Mouse (Mus musculus): ENCODE data around the gene Tnfsf14.

The Tnfsf14 gene

DNA sequence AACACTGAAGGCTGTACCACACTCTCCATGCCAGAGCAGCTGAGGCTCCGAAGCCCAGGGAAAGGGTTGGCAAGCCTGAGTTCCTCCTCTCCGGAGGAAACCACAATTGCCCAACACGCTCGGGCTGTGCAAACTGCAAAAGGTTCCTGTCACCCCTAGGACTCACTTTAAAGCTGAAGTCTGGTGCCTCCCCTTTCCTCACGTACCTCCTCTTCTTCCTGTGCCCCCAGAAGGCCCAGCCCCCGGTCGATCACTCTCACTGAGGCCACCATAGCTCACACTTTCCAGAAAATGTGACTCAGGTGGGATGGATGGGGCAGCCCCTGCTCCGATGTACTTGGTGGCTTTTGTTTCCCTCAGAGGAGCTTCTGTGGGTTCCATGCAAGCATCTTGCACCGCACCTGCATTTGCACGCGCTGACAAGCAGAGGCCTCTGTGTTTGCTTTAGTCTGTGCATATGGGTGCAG, at the start of gene Tnfsf14:
Gene Tnfsf14 (minus strand): TSS at position 137 of the 467 bp plus-strand sequence.
- DNase-seq (ENCODE audit: low spot score in 2 of 2), result no peak

- DNase-seq (ENCODE audit: low spot score in 2 of 2), result no peak
Measured at GRCm38 (mm10) chr17:57237181-57237580, 43.2 kb upstream of the Tnfsf14 start.

- no peak for DNase-seq (ENCODE audit: low spot score in 2 of 2)
Measured at GRCm38 (mm10) chr17:57235803-57236202, 41.8 kb upstream of the Tnfsf14 start.

DNA sequence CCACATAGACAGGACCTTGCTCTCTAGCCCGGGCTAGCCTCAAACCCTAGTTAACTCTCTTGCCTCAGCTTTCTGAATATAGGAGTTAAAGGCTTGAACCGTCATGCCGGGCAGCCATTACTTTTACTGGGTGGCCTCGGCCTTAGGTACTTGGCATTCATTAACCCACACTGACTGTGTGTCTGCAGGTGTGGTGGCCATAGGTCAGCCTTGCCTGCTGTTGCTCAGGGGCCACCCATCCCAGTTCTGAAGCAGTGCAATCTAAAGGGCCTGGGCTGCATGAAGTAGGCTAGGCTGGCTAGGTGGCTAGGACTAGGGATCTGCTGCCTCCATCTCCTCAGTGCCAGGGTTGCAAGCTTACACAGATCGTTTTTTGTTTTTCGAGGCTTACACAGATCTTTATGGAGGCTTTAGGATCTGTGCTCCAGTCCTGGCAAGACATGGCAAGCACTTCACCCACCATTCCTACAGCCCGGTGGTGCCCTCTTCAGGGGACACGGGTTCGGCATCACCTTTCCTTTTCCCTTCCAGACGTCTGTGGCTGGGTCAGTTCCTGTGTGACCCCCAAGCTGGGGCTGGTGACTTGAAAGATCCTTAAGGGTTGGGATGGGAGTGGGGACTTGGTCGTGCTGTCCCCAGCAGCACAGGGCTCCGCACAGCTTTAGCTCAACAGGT, 40.4 kb upstream of the Tnfsf14 start:
- DNase-seq (ENCODE audit: low spot score in 2 of 2), result no peak

DNA sequence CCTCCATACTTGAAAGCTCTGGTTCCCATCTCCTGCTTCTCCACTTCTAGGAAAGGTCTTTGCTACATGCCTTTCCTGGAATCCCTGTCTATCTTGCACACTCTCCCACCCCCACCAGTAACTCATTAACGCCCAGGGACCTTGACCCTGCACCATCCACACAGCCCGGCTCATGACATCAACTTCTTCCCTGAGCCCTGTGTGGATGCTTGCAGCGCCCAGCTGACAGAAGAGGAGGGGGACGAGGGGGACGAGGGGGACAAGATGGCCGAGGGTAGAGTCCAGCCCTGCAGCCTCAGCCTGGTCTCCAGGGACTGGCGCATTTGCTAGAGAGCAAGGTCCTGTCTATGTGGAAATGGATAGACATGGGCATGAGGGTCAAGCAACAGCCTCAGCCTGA, 39.1 kb upstream of the Tnfsf14 start:
- DNase-seq (ENCODE audit: low spot score in 2 of 2), result no peak

DNA sequence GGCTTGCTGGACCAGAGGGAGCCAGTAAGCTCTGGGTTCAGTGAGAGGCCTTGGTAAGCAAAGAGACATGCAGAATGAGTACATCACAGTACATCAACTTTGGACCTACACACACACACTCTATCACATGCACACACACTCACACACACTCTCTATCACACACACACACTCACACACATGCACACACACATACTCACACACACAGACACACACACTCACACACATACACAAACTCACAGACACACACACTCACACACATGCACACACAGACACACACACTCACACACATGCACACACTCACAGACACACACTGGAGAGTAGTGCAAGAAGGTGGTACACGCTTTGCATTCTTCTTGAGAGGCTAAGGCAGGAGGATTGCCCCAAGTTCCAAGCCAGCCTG, 38.2 kb upstream of the Tnfsf14 start:
- no peak for DNase-seq (ENCODE audit: low spot score in 2 of 2)

DNA sequence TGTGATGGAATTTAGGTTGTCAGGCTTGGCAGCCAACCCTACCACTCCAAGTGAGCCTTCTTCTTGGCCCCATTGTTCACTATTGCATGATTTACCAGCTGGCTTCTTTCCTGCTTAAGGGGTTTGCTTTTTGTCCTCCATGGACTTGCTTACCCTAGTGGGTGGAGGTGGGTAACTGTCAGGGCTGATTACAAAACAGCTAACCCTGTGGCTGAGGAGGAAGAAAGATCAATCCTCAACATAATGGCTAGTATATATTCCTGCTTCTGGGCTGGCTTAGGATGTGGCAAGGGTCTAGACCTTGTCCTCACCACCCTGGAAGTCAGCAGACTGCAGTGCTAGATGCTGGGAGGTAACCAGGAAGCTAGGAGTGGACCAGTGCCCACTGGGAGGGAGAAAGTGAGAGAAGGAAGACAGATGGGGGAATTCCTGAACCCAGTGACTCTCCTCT, 37.4 kb upstream of the Tnfsf14 start:
- DNase-seq (ENCODE audit: low spot score in 2 of 2), result no peak

GRCm38 (mm10) chr17:57230728-57231125, 36.8 kb upstream of the Tnfsf14 start:
- DNase-seq (ENCODE audit: low spot score in 2 of 2), result no peak

DNA sequence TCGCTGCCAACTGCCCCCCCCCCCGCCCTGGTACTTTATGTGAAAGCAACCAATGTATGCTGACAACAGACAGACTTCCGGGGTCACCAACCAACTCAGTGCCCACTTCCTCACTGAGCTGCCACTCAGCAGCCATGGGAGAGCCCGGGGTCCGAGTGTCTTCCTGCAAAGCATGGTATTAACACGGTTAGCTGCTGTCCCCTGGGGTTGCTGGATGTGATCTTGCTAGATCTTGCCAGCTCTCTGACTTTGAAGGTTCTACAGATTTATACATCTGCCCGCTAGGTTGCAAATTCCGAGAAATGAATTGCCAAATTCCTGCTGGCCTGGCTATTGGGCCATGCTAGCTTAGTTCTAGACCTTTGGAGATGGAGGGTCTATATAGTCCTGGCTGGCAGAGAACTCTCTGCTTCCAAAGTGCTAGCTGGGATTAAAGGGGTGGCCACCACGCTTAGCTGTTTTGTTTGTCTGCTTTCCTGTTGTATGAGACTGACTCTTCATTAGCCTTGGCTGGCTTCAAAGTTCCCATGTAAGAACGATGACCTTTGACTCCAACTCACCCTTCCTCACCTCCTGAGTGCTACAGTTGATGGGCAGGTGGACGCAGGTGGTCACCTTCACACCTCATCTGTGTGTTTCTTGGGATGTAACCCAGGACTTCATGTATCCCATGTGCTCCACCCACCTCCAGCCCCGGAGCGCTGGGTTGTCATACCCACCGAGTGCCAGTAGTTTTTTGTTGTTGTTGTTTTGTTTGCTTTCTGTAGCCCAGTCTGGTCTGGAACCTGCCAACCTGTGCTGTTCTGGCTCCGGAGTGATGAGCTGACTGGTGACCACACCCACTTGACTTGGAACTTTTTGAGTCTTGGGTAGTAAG, 36.1 kb upstream of the Tnfsf14 start:
- no peak for DNase-seq (ENCODE audit: low spot score in 2 of 2)

DNA sequence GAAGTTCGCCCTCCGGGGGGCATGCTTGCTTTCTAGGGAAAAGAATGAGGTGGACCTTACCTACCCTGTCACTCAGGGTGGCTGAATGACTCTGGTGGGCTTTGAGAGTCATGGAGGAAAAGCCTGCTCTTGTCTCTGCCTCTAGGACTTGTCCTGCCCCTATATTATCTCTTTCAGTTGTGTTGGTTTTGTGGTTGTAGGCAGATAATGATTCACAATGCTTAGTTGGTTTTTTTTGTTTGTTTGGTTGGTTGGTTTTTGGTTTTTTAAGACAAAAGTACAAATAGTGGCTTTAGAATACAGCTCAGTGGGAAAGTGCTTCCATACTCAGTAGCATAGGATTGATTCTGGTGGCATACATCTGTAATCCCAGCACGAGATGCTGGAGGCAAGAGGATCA, 34.9 kb upstream of the Tnfsf14 start:
- DNase-seq (ENCODE audit: low spot score in 2 of 2), result no peak

DNA sequence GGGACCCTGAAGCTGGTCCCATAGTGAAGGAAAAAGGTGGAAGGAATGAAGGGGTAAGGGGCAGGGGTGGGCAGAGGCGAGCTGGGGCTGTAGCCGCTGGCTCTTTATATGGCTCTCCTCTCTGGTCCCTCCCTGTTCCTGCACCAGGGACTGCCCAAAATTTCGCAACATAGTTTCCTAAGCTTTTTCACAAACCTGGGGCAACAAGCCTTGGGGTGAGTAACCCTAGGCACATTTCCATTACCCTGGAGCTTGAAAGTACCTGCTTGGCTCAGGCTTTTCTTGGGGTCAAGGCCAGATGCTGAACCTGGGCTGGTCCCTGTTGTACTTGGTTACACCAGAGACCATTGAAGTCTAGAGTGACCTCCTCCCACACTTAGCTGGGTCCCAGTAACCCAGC, 34.0 kb upstream of the Tnfsf14 start, which contains the start of gene C3:
Gene C3 (minus strand): TSS at position 123 of the 400 bp plus-strand sequence.
- DNase-seq (ENCODE audit: low spot score in 2 of 2), result no peak

GRCm38 (mm10) chr17:57227468-57227867, 33.5 kb upstream of the Tnfsf14 start:
- DNase-seq (ENCODE audit: low spot score in 2 of 2), result no peak

GRCm38 (mm10) chr17:57223313-57223712, 29.3 kb upstream of the Tnfsf14 start:
- DNase-seq (ENCODE audit: low spot score in 2 of 2), result peak in 1 of 2 experiments; percentile 14

DNA sequence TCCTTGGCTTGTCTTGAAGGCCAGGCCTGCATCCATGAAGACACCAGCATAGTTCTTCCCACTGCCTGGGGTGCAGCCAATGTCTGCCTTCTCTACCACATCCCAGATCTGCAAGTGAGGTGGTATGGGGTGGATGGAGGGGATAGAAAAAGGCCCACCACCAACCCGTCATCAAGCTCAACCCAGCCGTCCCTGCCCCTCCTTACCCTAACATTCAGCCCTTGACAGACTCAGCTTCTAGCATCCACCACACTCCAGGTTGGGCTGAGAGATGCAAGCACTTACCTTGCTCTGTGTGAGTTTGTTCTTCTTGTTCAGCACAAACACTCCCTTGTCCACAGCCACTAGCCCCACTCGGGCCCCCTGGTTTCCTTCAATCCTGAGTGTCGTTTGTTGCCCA, 27.9 kb upstream of the Tnfsf14 start:
- peak in 1 of 2 experiments; percentile 13 for DNase-seq (ENCODE audit: low spot score in 2 of 2)

- DNase-seq (ENCODE audit: low spot score in 2 of 2), result no peak
Measured at GRCm38 (mm10) chr17:57219884-57220207, 25.9 kb upstream of the Tnfsf14 start.

DNA sequence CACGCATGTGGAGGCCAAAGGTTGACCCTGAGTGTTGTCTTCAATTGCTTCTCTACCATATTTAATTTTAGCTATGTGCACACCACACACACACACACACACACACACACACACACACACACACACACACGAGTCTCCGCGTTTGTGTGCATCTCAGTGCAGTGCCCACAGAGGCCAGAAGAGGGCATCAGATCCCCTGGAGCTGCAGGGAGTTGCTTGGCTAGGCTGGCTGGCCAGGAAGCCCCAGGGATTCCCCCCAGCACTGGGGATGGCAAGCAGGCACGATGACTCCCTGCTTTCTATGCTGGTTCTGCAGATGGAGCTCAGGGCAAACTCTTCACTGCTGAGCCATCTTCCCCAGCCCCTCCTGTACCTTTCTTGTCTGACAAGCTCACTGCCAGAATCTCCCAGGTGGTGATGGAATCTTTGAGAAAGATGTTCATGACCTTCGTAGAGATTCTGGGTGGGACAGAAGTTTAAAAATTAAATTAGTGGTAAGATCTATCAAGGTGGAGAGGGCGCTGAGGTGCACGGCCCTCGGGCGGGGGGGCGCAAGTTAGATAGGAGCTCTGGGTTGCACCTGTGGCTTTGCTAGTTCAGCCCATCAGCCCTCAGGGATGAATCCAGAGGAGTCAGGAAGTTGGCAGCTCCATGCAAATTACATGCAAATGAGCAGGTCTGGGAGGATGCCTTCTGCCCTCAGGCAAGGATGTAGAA, 25.3 kb upstream of the Tnfsf14 start:
- peak; percentile 53 to 71 for DNase-seq (ENCODE audit: low spot score in 2 of 2)

GRCm38 (mm10) chr17:57218335-57218900, 24.4 kb upstream of the Tnfsf14 start:
- peak in 1 of 2 experiments; percentile 11 for DNase-seq (ENCODE audit: low spot score in 2 of 2)

DNA sequence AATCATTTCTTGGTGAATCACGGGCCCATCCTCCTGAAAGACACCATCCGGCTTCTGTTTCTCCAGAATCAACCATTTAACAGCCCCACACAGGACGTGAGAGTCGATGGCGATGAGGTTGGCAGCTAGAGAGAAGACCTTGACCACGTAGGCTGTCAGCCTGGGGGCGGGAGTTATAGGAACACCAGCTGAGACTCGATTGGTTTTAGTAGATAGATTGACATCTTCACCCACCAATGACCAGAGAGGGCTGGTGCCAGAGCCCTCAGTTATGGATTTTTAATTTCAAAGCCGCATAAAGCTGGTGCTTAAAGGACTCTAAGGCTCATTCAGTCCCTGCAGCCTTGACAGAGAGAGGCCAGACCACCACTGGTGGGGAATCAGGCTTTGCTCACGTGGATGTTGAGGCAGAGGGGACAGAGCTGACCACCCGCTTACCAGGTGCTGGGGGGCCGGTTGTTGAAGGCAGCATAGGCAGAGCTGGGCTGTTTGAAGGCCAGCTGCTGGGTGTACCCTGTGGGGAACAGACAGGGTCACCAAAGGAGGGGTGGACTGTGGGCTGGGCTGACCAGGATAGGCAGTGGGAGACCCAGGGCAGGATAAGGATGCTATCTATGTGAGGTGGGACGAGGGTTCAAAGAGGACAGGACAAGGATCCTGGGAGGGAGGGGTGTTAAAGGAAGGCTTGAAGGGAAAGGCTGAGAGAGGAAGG, 20.9 kb upstream of the Tnfsf14 start:
- DNase-seq (ENCODE audit: low spot score in 2 of 2), result peak in 1 of 2 experiments; percentile 31

DNA sequence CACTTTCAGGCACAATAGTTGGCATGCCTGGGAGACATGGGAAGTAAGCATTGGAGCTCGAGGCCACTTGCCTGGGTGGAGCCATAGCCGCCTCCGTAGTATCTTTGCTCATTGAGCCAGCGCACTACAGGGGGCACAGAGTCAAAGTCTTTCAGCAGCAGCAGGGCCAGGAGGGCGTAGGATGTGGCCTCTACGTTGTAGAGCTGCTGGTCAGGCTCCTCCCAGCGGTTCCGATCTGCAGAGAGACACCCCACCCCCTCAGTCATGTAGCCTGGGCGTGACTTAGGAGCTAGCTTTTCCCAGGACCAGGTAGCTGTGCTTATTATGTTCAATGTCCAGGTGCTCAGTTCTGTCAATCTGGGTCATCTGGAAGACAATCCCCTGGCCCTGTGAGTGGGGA, 17.5 kb upstream of the Tnfsf14 start:
- no peak for DNase-seq (ENCODE audit: low spot score in 2 of 2)

- no peak for DNase-seq (ENCODE audit: low spot score in 2 of 2)
Measured at GRCm38 (mm10) chr17:57209330-57209729, 15.4 kb upstream of the Tnfsf14 start.

DNA sequence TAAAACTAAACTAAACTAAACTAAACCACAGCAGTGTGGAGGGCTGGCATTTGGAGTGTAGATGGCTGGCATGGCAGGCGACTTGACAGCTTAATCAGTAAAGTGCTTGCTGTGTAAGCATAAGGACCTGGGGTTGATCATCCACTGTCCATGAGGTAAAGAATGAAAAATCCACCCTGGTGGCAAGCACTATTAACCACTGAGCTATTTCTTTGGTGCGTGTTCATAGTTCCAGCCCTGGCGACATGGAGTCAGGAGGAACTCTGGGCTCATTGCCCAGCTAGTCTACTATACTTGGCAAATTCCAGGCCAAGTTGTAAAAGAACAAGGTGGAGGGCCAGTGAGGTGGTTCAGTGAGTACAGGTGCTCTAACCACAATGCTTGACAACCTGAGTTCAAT, 14.0 kb upstream of the Tnfsf14 start:
- no peak for DNase-seq (ENCODE audit: low spot score in 2 of 2)

Data from cerebellum, postnatal 4 days (tissue).